Mouse (Mus musculus) MN1 (cell line): Measurements from ENCODE around the gene Elf1.
"Not testable (repeated sequence)": the region's sequence is repeated elsewhere in the genome, so short reads cannot be mapped to it uniquely, and the experiment has no call there.

Experiments
- DNase-seq: peaks from one replicate; pipeline ENCODE4 v3.0.0-alpha.2; 2016; ENCODE audit warnings: low spot score

Elf1 gene

DNA sequence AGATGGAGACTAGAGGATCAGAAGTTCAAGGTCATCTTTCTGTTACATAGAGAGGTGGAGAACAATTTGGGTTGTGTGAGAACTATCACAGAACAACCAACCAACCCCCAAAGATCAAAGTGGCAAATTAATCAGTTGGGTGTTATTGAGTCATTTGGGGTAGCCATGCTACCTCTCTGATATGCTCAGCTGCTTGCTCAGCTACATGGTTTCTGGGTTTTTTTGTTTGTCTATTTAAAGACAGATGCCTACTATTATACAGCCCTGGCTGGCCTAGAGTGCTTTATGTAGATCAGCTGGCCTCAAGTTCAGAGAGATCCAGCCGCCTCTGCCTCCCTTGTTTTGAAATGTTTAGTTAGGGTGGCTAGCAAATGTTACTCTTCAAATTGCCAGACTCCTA, 40.1 kb downstream of the Elf1 start:
- no peak for DNase-seq

GRCm38 (mm10) chr14:79521471-79522117, 40.6 kb downstream of the Elf1 start:
- DNase-seq: no peak

- DNase-seq: no peak
These were observed 41.4 kb downstream of the Elf1 start for GRCm38 (mm10) chr14:79522387-79522786.

GRCm38 (mm10) chr14:79526106-79526505, 45.1 kb downstream of the Elf1 start:
- DNase-seq: not testable (repeated sequence)

GRCm38 (mm10) chr14:79527704-79528103, 46.7 kb downstream of the Elf1 start:
- no peak for DNase-seq

DNA sequence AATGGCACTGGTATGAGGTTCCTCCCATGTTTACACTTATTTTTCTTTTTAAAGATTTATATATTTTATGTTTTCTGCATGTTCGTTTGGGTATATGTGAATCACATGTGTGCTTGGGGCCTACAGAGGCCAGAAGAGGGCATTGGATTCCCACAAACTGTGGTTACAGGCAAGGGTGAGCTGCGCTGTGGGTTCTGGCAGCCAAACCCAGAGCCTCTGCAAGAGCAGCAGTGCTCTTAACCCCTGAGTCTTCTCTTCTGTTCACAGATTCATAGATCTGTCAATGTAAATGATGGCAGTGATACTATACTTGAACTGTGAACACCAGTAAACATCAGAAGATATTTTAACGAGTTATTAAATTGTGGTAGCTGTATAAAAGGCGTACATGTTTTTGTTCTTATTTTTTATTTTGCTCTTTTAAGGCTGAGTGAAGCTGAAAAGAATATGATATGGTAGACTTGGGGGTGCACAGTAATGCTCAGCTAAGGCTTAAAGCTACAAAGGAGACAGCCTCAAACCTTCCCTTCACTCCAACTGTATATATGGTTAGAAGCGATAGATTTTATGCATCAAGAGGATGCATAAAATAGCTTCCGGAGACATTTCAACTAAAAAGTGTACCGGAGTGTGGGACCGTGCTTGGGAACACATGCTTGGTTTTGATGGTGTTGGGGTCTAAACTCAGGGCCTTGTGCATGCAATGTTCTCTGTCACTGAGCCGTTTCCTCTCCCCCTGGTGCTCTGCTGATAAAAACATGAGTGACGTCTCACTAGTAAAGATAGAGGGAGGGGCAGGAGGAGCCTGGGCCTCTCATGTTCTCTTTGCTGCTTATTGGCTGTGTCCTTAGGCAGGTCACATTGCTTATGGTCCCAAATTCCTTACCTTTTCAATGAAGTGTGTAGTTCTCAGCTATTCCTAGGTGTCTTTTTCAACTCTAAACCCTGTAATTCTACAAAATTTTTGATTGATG, 48.9 kb downstream of the Elf1 start:
- DNase-seq: no peak

GRCm38 (mm10) chr14:79530761-79531160, 49.8 kb downstream of the Elf1 start:
- no peak for DNase-seq

DNA sequence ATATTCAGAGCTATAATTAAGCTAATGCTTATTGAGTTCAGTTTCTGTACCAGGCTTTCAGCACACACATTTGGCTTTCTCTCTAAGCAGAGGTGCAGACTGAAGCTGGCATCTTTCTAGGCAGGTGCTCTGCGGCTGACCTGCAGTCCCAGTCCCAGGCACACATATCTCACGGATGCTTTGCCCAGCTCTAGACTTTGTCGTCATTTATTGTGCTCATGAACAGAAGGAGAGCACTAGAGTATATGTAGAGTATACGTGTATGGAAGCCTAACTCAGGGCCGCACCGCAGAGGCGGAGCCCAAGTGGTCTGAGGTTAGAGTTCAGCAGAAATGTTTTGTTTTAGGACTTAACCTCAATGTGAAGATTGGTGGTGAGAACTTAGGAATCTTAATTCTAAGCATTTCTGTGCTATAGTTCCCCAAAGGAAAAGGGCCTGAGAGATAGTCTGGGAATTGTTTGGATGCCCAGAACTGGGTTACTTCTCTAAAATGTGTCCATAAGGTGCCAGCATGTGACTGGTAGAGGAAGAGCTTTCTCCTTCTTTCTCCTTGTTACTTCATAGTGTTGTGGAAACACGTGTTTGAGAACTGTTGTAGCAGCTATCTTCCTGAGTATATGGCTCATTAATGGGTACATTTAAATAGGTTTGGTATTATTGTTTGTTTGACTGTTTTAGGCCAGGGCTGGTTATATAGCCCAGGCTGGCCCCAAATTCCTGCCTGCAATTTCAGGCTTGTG, 51.2 kb downstream of the Elf1 start:
- DNase-seq: no peak

- DNase-seq: no peak
These were observed 52.4 kb downstream of the Elf1 start for GRCm38 (mm10) chr14:79533350-79533749.

- DNase-seq: no peak
These were observed 53.2 kb downstream of the Elf1 start for GRCm38 (mm10) chr14:79534206-79534605.

GRCm38 (mm10) chr14:79534656-79535055, 53.7 kb downstream of the Elf1 start:
- DNase-seq: not testable (repeated sequence)

- no peak for DNase-seq
These were observed 54.3 kb downstream of the Elf1 start for GRCm38 (mm10) chr14:79535318-79535717.

GRCm38 (mm10) chr14:79536011-79536410, 55.0 kb downstream of the Elf1 start:
- no peak for DNase-seq

DNA sequence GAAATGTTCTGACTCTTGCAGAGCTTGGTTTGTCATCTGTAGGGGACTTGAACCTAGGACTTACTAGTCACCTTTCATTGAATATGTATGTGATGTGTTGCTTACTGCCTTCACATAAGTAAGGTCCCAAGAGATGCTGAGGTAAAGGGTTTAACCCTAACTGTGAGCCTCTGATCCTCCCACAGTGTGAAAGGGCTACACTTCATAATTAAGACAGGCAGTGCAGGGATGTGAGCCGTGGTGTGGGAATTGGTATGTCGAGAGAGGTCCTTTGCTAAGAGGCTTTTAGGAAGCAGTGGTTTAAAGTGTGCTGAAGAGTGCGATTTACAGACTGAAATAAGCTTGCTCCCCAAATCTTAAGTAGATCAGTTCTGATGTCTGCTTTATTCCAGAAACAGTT, 55.8 kb downstream of the Elf1 start:
- no peak for DNase-seq

DNA sequence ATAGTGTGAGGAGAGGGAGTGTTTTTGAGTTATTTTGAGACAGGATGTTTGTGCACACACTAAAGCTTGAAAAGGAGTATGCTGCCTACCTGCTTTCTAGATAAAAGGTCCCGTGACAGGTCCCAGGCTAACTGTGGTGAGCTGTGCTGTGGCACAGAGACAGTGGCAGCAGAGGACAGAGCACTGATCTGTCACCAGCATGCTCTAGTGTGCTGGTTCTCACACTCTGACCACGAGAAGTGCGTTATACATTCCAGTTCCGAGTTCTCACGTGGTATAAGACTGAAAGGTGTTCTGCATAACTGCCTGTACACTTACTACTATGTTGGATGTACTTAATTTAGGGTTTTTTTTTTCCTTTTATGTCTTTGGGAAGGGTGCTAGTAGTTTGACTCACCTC, 56.5 kb downstream of the Elf1 start:
- DNase-seq: no peak

DNA sequence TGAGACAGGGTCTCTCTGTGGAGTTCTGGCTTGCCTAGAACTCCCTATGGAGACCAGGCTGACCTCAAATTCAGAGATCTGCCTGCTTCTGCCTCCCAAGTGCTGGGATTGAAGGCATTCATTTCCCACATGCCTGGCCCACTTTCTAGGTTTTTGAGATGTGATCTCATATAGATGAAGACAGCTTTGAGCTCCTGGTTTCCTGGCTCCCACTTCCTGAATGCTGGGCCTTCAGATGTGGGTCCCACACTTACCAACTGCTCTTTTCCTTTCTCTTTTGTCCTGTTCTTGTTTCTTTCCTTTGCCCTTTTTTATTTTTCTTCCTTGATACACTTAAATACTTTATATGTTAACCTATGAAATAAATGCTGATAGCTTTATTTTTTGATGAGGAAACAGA, 56.9 kb downstream of the Elf1 start:
- DNase-seq: no peak

DNA sequence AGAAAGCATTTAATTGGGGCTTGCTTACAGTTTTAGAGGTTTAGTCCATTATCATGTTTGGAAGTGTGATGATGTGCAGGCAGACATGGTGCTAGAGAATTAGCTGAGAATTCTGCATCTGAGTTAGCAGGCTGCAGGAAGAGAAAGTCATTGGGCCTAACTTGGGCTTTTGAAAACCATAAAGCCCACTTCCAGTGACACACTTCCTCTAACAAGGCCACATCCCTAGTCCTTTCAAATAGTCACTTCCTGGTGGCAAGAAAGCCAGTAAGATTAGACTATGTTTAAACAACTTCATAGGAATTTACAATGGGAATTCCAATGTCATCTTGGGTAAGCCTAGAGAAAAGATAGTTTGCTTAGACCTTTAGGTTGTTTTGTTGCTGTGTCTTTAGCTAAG, 60.6 kb downstream of the Elf1 start:
- no peak for DNase-seq

DNA sequence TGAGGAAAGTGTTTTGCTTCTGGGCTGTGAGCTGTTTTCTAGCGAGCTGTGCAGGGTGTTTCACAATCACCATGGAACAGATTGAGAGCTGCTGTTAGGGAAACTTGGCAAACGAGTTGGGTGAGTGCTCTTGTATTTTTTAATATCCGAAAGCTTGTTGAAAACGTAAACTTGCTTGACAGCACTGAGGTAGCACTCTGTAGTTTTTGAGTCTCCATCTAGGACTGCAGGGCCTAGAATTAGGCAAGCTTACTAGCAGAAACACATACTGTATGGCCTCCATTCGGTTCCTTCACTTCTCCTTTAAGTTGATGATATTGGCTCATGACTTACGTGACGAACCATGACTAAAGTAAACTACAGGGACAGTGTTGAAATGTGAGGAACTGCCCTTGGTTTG, 68.3 kb downstream of the Elf1 start:
- no peak for DNase-seq

DNA sequence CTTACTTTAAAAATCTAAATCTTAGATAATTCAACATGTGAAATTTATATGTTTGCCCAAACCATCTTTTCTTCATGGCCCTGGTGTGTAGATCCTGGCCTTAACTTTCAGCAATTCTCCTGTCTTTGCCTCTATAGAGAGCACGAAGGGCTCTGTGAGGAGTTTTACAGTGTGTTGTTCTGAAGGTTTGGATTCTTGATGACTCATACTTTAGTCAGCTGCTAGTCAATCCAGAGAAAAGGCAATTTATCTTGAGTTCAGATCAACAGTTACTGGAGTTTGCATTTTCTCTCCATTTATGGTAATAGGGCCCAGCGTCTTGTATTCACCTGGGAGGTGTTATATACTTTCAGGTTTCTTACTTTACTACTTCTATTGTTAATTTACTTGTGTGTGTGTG, 70.9 kb downstream of the Elf1 start:
- peak; percentile 34 for DNase-seq

- no peak for DNase-seq
These were observed 71.9 kb downstream of the Elf1 start for GRCm38 (mm10) chr14:79552854-79553253.

DNA sequence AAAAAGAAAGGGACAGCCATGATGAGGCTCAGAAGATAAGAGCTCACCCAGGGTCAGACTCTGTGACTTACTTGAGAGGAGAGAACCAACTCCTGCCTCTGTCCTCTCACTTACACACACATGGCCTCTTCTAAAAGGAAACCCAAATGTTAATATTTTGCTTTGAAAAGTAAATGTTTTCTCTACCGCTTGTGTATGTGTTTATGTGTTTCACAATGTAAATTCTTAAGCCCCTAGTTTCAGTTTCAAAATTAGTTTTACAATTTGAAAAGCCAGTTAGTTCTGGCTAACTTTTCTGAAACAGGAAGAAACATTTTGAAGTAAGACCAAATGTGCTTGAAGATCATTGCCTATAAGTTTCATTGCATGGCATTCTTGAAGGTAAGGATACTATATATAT, 76.8 kb downstream of the Elf1 start:
- no peak for DNase-seq

DNA sequence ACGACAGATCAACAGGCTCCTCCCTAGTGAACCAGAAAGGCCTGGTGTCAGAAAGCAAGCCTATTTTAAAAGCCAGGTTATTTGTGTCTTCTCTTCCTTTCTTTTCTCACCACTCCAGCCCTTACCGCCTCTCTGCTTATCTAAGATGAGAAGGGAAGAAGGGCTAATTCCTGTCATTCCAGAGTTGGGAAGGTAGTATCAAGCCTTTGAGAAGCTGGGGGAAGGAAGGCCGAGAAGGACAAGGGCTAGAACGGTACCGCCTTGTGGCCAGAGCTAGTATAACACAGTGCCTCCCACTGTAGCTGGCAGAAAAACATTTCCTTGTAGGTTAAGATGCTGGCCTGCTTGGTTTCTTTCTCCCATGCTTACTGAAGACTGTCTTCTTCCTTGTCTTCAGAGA, 81.8 kb downstream of the Elf1 start:
- peak; percentile 49 for DNase-seq

DNA sequence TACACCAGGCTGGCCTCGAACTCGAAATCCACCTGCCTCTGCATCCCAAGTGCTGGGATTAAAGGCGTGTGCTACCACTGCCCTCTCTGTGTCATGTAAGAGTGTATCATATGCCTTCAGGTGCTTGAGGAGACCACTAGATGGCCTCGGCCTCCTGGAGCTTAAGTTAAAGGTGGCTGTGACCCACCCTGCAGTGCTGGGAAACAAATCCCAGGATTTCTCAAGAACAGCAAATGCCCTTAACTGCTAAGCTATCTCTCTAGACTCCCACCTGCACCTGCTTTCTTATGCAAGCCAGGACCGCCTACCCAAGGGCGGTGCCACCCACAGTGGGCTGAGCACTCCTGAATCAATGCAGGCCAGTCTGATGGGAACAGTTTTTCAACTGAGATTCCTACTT, 83.8 kb downstream of the Elf1 start:
- DNase-seq: no peak
